Mouse (Mus musculus) NIH3T3 (cell line): ENCODE results near the gene Helz2.

Experiments used
- DNase-seq: peaks from one replicate; pipeline ENCODE4 v3.0.0-alpha.2; 2012; ENCODE audit warnings: low read depth

Gene Helz2

DNA sequence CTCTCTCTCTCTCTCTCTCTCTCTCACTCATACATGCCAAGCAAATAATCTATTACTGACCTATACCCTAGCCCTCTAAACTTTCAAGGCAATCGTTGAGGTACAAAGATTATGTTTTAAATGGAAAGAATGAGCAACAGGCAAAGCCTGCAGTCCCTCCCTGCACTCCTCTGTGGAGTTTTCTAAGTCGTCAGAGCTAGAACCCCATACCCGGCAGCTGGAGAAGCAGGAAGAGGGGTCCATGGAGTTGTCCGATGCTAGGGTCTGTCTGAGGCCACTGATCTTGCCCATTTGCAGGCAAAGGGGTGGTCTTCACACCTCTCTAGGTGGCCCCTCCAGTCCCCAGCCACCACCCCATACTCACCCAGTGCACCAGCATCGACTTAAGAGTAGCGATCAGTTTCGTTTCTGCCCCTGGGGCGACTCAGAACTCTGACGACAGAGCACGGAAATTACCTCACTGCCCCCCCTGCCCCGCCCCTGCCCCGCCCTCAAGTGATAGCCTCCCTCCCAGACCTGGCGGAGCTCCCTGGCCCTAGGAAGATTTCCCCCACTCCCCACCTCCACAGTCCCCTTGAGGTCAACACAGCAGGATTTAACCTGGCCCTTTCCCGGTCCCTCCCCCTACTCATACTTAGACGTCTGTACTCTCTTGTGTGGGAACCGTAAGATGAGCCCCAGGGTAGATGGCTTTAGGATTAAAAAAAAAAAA, at the start of gene Helz2:
Helz2 (minus strand) TSS at position 426 of the 712 bp plus-strand sequence.
- DNase-seq: peak; percentile 83

- no peak for DNase-seq
Measured at GRCm38 (mm10) chr2:181290937-181291336, 49.1 kb upstream of the Helz2 start.

GRCm38 (mm10) chr2:181288691-181289090, 46.9 kb upstream of the Helz2 start:
- DNase-seq: peak; percentile 13

DNA sequence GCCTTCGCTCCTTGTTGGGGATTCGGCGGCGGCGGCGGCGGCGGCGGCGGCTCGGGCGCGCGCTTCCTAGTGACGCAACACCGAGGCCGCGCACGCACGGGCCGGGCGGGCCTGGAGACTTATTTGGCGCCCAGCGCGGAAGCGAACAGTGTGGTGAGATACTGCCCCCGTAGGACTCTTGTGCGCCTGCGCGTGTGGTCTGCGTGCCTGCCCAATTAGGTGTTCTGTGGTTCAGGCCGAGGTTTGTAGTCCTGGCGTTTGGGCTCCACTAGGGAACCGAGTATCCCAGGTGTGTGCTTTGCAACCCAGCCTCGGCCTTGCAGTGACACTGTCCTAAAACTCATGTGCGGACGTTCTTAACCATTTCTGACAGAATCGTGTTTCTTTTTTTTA, 46.1 kb upstream of the Helz2 start, which contains the start of gene Gmeb2:
Gmeb2 (minus strand) TSS at position 78 of the 393 bp plus-strand sequence.
- DNase-seq: peak; percentile 98

DNA sequence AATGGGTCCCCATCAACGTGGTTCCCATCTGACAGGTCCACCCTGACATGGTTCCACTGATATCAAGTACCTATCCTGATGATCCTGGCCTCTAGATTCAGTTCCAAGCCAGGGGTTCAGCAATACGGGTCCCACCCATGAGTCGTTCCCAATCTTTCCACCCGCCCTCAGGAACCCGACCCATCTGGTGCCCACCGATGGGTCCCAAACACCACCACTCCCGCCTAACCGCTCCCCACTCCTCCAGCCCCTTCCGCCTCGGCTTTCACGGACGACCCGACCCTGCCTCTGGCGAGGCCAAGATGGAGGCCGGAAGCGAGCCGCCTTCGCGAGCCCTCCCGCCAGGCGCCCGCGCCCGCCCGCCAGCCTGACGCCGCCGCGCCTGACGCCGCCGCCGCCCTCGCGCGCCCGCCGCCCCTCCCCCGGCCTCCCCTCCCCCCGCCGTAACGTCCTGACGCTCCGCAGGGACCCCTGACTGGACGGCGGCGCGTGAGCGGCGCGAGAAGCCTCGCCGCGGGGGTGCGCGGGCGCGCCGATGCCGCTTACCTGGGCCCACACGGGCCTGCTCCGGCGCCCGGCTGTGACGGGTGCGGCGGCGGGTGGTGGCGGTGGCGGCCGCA, 45.6 kb upstream of the Helz2 start:
- DNase-seq: peak; percentile 86

DNA sequence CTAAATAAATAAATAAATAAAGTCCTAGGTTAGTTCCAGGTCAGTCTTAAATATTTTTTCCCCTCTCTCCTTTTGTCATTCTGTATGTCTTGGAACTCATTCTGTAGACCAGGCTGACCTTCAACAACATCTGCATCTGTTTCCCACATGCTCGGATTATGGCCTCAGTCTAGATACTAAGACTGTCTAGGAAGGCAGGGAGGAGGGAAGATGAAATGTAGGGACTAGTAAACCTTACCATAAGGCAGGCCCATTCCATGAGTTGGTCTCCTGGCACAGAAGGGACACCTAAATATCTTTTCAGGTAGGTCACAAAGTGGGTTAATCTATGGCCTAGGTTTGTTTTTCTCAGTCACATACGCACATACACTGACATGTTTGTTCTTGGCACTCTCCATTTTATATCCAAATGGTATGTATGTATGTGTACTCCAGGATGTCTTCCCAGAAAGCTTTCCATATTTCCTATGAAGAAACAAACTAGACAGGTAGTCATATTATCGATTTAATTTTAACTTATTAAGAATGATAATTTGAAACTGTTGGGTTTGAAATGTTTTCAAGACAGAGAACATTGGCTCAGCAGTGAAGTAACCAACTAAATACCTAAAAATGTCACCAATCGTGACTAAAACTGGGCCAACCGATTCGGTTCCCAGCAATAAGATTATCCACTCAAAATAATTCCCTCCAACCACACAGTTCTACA, 45.0 kb upstream of the Helz2 start:
- peak; percentile 30 for DNase-seq

GRCm38 (mm10) chr2:181279968-181280367, 38.1 kb upstream of the Helz2 start:
- no peak for DNase-seq

DNA sequence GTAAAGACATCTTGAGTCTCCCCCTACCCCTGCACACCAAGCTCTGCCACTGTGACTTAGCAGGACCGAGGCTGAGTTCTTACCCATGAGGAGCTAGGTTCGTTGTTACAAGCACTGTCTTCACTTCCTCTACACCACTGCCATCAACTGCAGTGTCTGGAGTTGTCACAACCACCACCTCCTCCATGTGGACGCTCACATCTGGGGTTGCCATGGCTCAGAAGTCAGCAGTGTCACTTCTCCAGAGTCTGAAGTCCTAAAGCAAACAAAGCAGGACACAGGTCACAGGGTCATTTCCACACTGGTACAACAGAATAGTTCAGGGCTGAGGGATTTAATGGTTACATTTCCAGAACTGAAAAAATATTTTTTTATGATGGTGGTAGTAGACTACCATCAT, 36.0 kb upstream of the Helz2 start:
- no peak for DNase-seq

GRCm38 (mm10) chr2:181276766-181277165, 34.9 kb upstream of the Helz2 start:
- DNase-seq: no peak

DNA sequence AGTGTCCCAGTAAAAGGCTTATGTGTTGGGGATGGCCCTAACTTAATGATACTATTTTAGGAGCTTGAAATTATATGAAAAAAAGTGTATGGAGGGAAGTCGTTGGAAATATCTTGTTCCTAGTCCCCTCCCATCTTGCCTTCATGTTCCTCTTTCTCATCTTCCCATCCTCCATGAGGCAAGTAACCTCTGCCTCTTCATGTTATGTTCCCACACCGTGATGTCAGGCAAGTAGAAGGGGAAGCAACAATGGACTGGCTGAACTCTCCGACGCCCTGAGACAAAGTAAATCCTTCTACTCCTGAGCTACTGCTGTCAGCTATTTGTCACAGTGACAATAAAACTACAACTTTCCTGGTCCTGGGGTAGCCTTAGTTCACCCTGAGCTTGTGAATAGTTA, 32.8 kb upstream of the Helz2 start:
- no peak for DNase-seq

GRCm38 (mm10) chr2:181273829-181274228, 32.0 kb upstream of the Helz2 start:
- DNase-seq: no peak

- no peak for DNase-seq
Measured at GRCm38 (mm10) chr2:181272092-181272491, 30.3 kb upstream of the Helz2 start.

DNA sequence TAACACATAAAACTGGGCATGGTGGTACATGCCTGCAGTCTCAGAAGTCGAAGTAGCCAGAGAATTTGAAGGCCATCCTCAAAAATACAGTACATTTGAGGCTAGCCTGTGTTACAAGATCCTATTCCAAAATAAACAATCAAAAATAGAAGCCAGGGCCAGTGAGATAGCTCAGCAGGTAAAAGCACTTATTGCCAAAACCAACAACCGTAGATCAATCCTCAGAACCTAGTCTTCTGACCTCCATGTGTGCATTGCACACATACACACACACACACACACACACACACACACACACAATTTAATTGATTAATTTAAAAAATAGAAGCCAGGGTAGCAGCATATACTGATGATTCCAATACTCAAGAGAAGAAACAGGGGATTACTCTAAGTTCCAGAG, 25.0 kb upstream of the Helz2 start:
- no peak for DNase-seq

- peak; percentile 8 for DNase-seq
Measured at GRCm38 (mm10) chr2:181253248-181253647, 11.4 kb upstream of the Helz2 start.

DNA sequence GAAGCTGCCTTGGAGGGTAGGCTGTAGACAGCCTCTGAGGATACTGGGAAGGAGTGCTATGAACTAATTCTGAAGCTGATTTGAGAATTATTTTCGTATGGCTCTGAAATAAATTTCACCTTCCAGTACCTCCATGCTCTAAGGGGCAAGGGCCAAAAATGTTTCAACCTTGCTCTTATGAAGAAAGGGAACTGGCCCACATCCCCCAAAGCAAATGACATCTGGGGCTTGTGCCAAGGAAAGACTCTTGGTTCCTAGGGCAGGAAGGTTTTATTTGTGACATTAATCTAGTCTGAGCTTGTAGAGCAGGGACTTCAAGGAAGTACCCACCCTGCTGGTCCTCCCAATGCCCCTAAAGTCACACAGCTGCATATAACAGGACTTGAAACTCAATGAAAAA, 10.0 kb upstream of the Helz2 start:
- no peak for DNase-seq

- no peak for DNase-seq
Measured at GRCm38 (mm10) chr2:181249217-181249616, 7.4 kb upstream of the Helz2 start.

- no peak for DNase-seq
Measured at GRCm38 (mm10) chr2:181245031-181245430, 3.2 kb upstream of the Helz2 start.

DNA sequence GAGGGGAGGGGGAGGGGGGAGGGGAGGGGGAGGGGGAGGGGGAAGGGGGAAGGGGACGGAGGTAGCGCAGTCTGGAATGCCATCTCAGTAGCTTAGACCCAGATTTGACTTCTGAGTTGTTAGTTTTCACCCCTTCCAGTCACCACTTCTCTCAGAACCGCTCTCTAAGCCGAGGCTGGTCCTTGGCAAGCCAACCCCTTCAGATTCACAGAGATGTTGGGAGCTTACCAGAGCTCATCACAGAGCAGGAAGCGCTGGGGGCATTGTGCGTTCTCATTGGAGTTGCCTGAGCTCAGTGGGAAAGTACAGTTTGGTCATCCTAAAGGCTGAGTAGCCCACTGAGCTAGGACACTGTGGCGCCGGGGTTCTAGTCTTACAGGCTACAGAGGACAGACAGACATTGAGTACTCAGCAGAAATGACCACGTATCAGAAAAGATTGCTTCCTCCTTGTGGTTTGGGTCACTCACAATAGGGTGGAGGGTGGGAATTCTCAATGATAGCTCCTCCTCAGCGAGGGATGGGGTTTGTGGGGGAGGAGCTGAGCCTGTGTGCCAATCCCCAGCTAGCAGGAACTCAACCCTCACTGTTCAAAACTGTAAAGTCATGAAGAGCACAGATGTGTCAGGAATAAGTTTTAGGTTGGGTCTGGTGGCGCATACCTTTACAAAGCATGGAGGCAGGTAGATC, 2.0 kb upstream of the Helz2 start:
- peak; percentile 22 for DNase-seq

DNA sequence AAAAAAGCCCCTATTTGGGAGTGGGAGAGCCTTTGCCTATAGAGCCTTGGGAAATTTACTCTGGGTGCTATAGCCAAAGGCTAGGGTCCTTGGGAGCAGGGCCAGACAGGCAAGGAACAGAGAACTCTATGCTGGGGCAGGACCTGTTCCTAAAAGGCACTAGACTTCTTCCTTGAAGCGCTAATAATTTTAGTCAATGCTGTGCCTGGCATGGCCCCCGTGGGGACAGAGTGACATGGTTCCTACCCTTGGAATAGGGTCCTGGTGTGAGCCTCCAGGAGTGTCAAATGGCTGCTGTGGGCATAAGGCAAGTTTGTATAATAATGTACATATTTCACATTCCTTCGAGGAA, 463 bp upstream of the Helz2 start:
- DNase-seq: no peak

DNA sequence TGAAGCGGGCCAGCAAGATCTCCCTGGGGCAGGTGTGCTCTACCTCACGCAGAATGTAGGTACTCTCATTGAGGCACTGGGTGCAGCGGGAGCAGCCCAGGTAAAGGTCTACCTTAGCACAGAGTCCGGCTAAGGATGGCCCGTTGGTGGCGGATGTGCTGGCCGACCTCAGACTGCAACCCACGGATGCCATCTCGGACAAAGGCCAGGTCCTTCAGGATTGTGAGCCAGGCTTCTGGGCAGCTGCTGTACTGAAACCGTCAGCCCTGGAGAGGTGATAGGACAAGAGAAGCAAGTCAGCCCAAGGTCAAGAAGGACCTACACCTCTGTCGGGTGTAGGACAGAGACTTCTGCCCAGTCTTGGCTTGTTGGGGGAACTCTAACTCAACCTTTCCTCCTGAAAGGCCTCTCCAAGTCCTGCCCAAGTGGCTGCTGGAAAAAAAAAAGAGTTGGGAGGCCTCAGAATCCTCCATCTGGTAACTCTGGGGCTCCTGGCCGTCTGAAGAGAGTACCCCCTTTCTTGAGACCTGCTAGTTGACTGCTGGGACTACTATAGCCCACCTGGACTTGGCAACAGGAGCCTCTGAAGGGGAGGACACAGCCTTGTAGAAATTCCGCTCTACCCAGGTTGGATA, 904 bp downstream of the Helz2 start:
- DNase-seq: no peak

DNA sequence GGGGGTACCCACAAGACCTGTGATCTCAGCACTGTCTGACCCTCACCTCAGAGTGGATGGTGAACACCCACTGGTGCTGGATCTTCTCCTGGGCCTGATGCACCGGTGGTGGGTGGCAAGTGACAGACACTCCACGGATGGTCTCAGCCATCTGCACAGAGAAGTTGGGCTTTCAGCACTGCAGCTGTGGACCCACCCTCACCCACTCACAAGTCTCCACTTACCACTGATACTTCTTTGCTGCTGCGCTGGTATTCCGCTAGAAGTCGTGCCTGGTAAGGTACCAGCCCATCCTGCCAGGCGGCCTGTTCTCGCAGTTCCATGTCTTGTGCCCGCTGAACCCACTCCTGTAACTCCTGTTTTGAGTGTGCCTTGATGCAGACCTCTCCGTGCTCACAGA, 2.6 kb downstream of the Helz2 start:
- DNase-seq: no peak

GRCm38 (mm10) chr2:181238861-181239260, 3.0 kb downstream of the Helz2 start:
- no peak for DNase-seq
